Mouse (Mus musculus): ENCODE measurements around the gene Amz1. TPM values are rescaled to one million over a fixed set of nuclear protein-coding genes. Genes with fewer than 3 reads are reported as not detected.
A peak's percentile ranks its signal among the peaks of the same experiment; 100 is the strongest.

Amz1 gene
- total and polyA plus RNA-seq, 2 experiments from 2014 or later = 0.08 to 0.94 TPM

- H3K9me3 ChIP-seq (replicated peaks; ENCODE audit: control insufficient read depth, low read length) = no peaks in the 10 kb centered on the region
- H3K36me3 ChIP-seq (replicated peaks; ENCODE audit: control insufficient read depth, insufficient read depth, low read length) = peaks cover 66% of the 10 kb centered on the region
- H3K4me3 ChIP-seq (ENCODE audit: low read depth, low read length) = no peak overlapping the region
- H3K27me3 ChIP-seq (ENCODE audit: control insufficient read depth, insufficient read depth, low read length) = no peaks in the 10 kb centered on the region
- 0 out of 2 replicates have a peak overlapping the region, but pooled peaks have one; percentile 8 for H3K9ac ChIP-seq (replicated peaks; ENCODE audit: low read depth, low read length)
- WGBS = 69% methylated on average over 8 of the region's 8 CpGs
- peak; percentile 55 for DNase-seq (ENCODE audit: low spot score)
- H3K4me1 ChIP-seq (ENCODE audit: control insufficient read depth, insufficient read depth) = peaks cover 29% of the 10 kb centered on the region
- H3K4me2 ChIP-seq (ENCODE audit: low read depth, low read length) = no peak overlapping the region
- ATAC-seq (ENCODE audit: insufficient read depth, low read depth) = peak; percentile 75
- no peak for TF ChIP-seq CTCF (IDR thresholded peaks at IDR 0.05; ENCODE audit: low read depth)
- no peak for TF ChIP-seq EP300 (IDR thresholded peaks at IDR 0.05; ENCODE audit: low read depth)
- peak overlapping the region; percentile 75 for H3K27ac ChIP-seq (ENCODE audit: low read depth)
Measured at GRCm38 (mm10) chr5:140781886-140782572, 58.1 kb downstream of the Amz1 start.

- H3K4me1 ChIP-seq (ENCODE audit: control insufficient read depth, insufficient read depth) = peaks cover 24% of the 10 kb centered on the region
- peaks cover 55% of the 10 kb centered on the region for H3K36me3 ChIP-seq (replicated peaks; ENCODE audit: control insufficient read depth, insufficient read depth, low read length)
- DNase-seq (ENCODE audit: low spot score) (no peak), ATAC-seq (ENCODE audit: insufficient read depth, low read depth) (no peak)
- no peak overlapping the region for H3K4me3 ChIP-seq (ENCODE audit: low read depth, low read length)
- no peak overlapping the region for H3K4me2 ChIP-seq (ENCODE audit: low read depth, low read length)
- no peaks in the 10 kb centered on the region for H3K27me3 ChIP-seq (ENCODE audit: control insufficient read depth, insufficient read depth, low read length)
- H3K9ac ChIP-seq (replicated peaks; ENCODE audit: low read depth, low read length) = no peak overlapping the region
- H3K27ac ChIP-seq (ENCODE audit: low read depth) = no peak overlapping the region
- 92% methylated on average over 4 of the region's 4 CpGs for WGBS
- H3K9me3 ChIP-seq (replicated peaks; ENCODE audit: control insufficient read depth, low read length) = no peaks in the 10 kb centered on the region
- TF ChIP-seq CTCF (IDR thresholded peaks at IDR 0.05; ENCODE audit: low read depth) = no peak
- TF ChIP-seq EP300 (IDR thresholded peaks at IDR 0.05; ENCODE audit: low read depth) = no peak
Measured at GRCm38 (mm10) chr5:140783577-140783976, 59.6 kb downstream of the Amz1 start.

- peaks cover 24% of the 10 kb centered on the region for H3K4me1 ChIP-seq (ENCODE audit: control insufficient read depth, insufficient read depth)
- no peak overlapping the region for H3K4me3 ChIP-seq (ENCODE audit: low read depth, low read length)
- H3K27ac ChIP-seq (ENCODE audit: low read depth) = no peak overlapping the region; the same call in 1 of the 2 replicates
- H3K4me2 ChIP-seq (ENCODE audit: low read depth, low read length) = no peak overlapping the region
- DNase-seq (ENCODE audit: low spot score) = no peak
- WGBS = 73% methylated on average over 6 of the region's 6 CpGs
- no peaks in the 10 kb centered on the region for H3K9me3 ChIP-seq (replicated peaks; ENCODE audit: control insufficient read depth, low read length)
- H3K27me3 ChIP-seq (ENCODE audit: control insufficient read depth, insufficient read depth, low read length) = no peaks in the 10 kb centered on the region
- TF ChIP-seq CTCF (IDR thresholded peaks at IDR 0.05; ENCODE audit: low read depth) (no peak), EP300 (IDR thresholded peaks at IDR 0.05; ENCODE audit: low read depth) (no peak)
- no peak overlapping the region for H3K9ac ChIP-seq (replicated peaks; ENCODE audit: low read depth, low read length)
- ATAC-seq (ENCODE audit: insufficient read depth, low read depth) = no peak
- peaks cover 50% of the 10 kb centered on the region for H3K36me3 ChIP-seq (replicated peaks; ENCODE audit: control insufficient read depth, insufficient read depth, low read length)
Measured at GRCm38 (mm10) chr5:140784288-140784687, 60.4 kb downstream of the Amz1 start.

GRCm38 (mm10) chr5:140785240-140785872, 61.4 kb downstream of the Amz1 start:
- WGBS = 77% methylated on average over 13 of the region's 13 CpGs
- Histone ChIP-seq H3K36me3 (replicated peaks; ENCODE audit: control insufficient read depth, insufficient read depth, low read length) (peaks cover 45% of the 10 kb centered on the region), H3K4me1 (ENCODE audit: control insufficient read depth, insufficient read depth) (peaks cover 35% of the 10 kb centered on the region), H3K27me3 (ENCODE audit: control insufficient read depth, insufficient read depth, low read length) (no peaks in the 10 kb centered on the region), H3K4me2 (ENCODE audit: low read depth, low read length) (no peak overlapping the region), H3K27ac (ENCODE audit: low read depth) (peak overlapping the region; percentile 43; the same call in 1 of the 2 replicates), H3K9ac (replicated peaks; ENCODE audit: low read depth, low read length) (no peak overlapping the region), H3K4me3 (ENCODE audit: low read depth, low read length) (no peak overlapping the region), H3K9me3 (replicated peaks; ENCODE audit: control insufficient read depth, low read length) (no peaks in the 10 kb centered on the region)
- ATAC-seq (ENCODE audit: insufficient read depth, low read depth) = no peak
- no peak for DNase-seq (ENCODE audit: low spot score)
- TF ChIP-seq CTCF (IDR thresholded peaks at IDR 0.05; ENCODE audit: low read depth) (no peak), EP300 (IDR thresholded peaks at IDR 0.05; ENCODE audit: low read depth) (no peak)

- H3K4me1 ChIP-seq (ENCODE audit: control insufficient read depth, insufficient read depth) = peaks cover 54% of the 10 kb centered on the region
- H3K27ac ChIP-seq (ENCODE audit: low read depth) = peak overlapping the region; percentile 87; the same call in 1 of the 2 replicates
- no peaks in the 10 kb centered on the region for H3K9me3 ChIP-seq (replicated peaks; ENCODE audit: control insufficient read depth, low read length)
- ATAC-seq (ENCODE audit: insufficient read depth, low read depth) = no peak
- no peak for DNase-seq (ENCODE audit: low spot score)
- no peak overlapping the region for H3K4me2 ChIP-seq (ENCODE audit: low read depth, low read length)
- H3K9ac ChIP-seq (replicated peaks; ENCODE audit: low read depth, low read length) = no peak overlapping the region
- H3K4me3 ChIP-seq (ENCODE audit: low read depth, low read length) = no peak overlapping the region
- no peaks in the 10 kb centered on the region for H3K27me3 ChIP-seq (ENCODE audit: control insufficient read depth, insufficient read depth, low read length)
- H3K36me3 ChIP-seq (replicated peaks; ENCODE audit: control insufficient read depth, insufficient read depth, low read length) = peaks cover 10% of the 10 kb centered on the region
- TF ChIP-seq CTCF (IDR thresholded peaks at IDR 0.05; ENCODE audit: low read depth) (no peak), EP300 (IDR thresholded peaks at IDR 0.05; ENCODE audit: low read depth) (no peak)
Measured at GRCm38 (mm10) chr5:140789561-140789960, 65.6 kb downstream of the Amz1 start.
